7 mouse cellular contexts compared by ENCODE assay signal in the genomic region with DNA sequence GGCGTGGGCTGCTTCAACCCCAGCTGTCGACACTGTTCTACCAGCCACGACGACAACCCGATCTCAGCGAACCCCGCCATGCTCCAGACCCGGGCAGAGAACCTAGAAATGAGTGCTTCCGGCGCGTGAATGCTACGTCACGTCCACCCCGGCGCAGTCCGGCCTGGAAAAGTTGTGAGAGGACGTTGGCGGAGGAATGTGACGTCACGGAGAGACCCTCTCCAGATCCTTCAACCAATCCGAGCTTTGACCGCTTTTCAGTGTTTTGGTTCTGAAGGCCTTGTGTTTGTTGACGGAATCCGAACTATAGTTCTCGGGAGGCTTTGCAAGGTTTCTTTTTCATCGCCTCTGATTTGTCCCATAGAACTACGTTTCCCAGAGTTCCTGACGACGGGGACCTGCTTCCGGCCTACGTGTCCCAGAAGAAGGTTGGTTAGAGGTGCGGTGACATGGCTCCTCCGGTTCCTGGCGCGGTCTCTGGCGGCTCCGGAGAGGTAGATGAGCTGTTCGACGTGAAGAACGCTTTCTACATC. TPM values are rescaled to one million over a fixed set of nuclear protein-coding genes. Genes with fewer than 3 reads are reported as not detected.
A peak's percentile ranks its signal among the peaks of the same experiment; 100 is the strongest.
DNase-seq lines count a peak whose midpoint lies in the region; ATAC-seq lines count a peak whose summit lies in the region.

TSS of gene Ddx49 (minus strand) at position 132 of the 533 bp plus-strand sequence.
TSS of gene Cope (plus strand) at position 161 of the 533 bp plus-strand sequence.

- peak within 1 kb of the TSS; percentile 76 for H3K9ac ChIP-seq in embryonic facial prominence, embryonic 12.5 days
- peak within 1 kb of the TSS; percentile 68 for H3K9ac ChIP-seq in limb, embryonic 11.5 days (ENCODE audit: low read length)
- peak within 1 kb of the TSS; percentile 80 for H3K9ac ChIP-seq in midbrain, embryonic 14.5 days (replicated peaks; ENCODE audit: low read length)

- H3K4me2 ChIP-seq in embryonic facial prominence, embryonic 12.5 days (replicated peaks): peak within 1 kb of the TSS; percentile 94
- H3K4me2 ChIP-seq in limb, embryonic 11.5 days (ENCODE audit: low read depth, severe bottlenecking): peak within 1 kb of the TSS; percentile 91
- peak within 1 kb of the TSS; percentile 94 for H3K4me2 ChIP-seq in midbrain, embryonic 14.5 days (ENCODE audit: low read length)

- under 1% methylated on average over 40 of the region's 40 CpGs for whole genome bisulfite sequencing in embryonic facial prominence, embryonic 12.5 days
- under 1% methylated on average over 40 of the region's 40 CpGs for WGBS in limb, embryonic 11.5 days
- WGBS in midbrain, embryonic 14.5 days: under 1% methylated on average over 40 of the region's 40 CpGs

- peaks cover 15% of the 10 kb centered on the region for H3K4me1 ChIP-seq in embryonic facial prominence, embryonic 12.5 days
- H3K4me1 ChIP-seq in limb, embryonic 11.5 days (ENCODE audit: control insufficient read depth, insufficient read depth, low read length): peaks cover 15% of the 10 kb centered on the region
- peaks cover 19% of the 10 kb centered on the region for H3K4me1 ChIP-seq in midbrain, embryonic 14.5 days (ENCODE audit: control insufficient read depth, insufficient read depth, low read length)

- no peaks in the 10 kb centered on the region for H3K9me3 ChIP-seq in embryonic facial prominence, embryonic 12.5 days
- H3K9me3 ChIP-seq in limb, embryonic 11.5 days (ENCODE audit: control insufficient read depth, low read length): no peaks in the 10 kb centered on the region
- no peaks in the 10 kb centered on the region for H3K9me3 ChIP-seq in midbrain, embryonic 14.5 days (ENCODE audit: control insufficient read depth, low read length)

- H3K36me3 ChIP-seq in embryonic facial prominence, embryonic 12.5 days: peaks cover 50% of the 10 kb centered on the region
- peaks cover 22% of the 10 kb centered on the region for H3K36me3 ChIP-seq in limb, embryonic 11.5 days (ENCODE audit: control insufficient read depth, insufficient read depth, low read length)
- H3K36me3 ChIP-seq in midbrain, embryonic 14.5 days (ENCODE audit: control insufficient read depth, insufficient read depth, low read length): peaks cover 47% of the 10 kb centered on the region

- H3K27me3 ChIP-seq in embryonic facial prominence, embryonic 12.5 days: no peaks in the 10 kb centered on the region
- no peaks in the 10 kb centered on the region for H3K27me3 ChIP-seq in limb, embryonic 11.5 days (ENCODE audit: control insufficient read depth, insufficient read depth, low read length)
- H3K27me3 ChIP-seq in midbrain, embryonic 14.5 days (ENCODE audit: control insufficient read depth, insufficient read depth, low read length): no peaks in the 10 kb centered on the region

- DNase-seq in adrenal gland, postnatal 25 days: peak; percentile 93
- DNase-seq in heart, adult 11 months: peak; percentile 99
- peak; percentile 97 for DNase-seq in kidney, adult 18-20 months
- peak; percentile 98 for DNase-seq in limb, embryonic 11.5 days (ENCODE audit: low spot score)
- DNase-seq in midbrain, embryonic 14.5 days: peak; percentile 97
- DNase-seq in spleen, adult 18-20 months: peak; percentile 85 to 90

- H3K4me3 ChIP-seq in embryonic facial prominence, embryonic 12.5 days: peak within 1 kb of the TSS; percentile 79
- peak within 1 kb of the TSS; percentile 91 for H3K4me3 ChIP-seq in limb, embryonic 11.5 days (ENCODE audit: low read depth, low read length)
- peak within 1 kb of the TSS; percentile 85 for H3K4me3 ChIP-seq in midbrain, embryonic 14.5 days (replicated peaks; ENCODE audit: low read depth, low read length)

- peak; percentile 83 for ATAC-seq in embryonic facial prominence, embryonic 12.5 days (ENCODE audit: insufficient number of reproducible peaks, insufficient read depth, low FRiP score, low TSS enrichment)
- peak; percentile 84 for ATAC-seq in limb, embryonic 11.5 days (ENCODE audit: insufficient number of reproducible peaks, low FRiP score, low TSS enrichment, low read depth)
- ATAC-seq in midbrain, embryonic 14.5 days (ENCODE audit: low FRiP score, low TSS enrichment): peak; percentile 94

- H3K27ac ChIP-seq in embryonic facial prominence, embryonic 12.5 days: peak within 1 kb of the TSS; percentile 47
- no peak within 1 kb of the TSS for H3K27ac ChIP-seq in limb, embryonic 11.5 days (replicated peaks; ENCODE audit: low read depth, low read length)
- peak within 1 kb of the TSS; percentile 68 for H3K27ac ChIP-seq in midbrain, embryonic 14.5 days (replicated peaks; ENCODE audit: low read depth, low read length)

RNA-seq across cellular contexts. Expression of gene Ddx49, which starts in this region (rescaled TPM):
- total RNA-seq in adrenal gland, postnatal 25 days (2021): 50.1 and 64.7 TPM in 2 replicates
- 54.8 and 58.9 TPM in 2 replicates for polyA plus RNA-seq in embryonic facial prominence, embryonic 12.5 days (2016; fragmentation: Nextera tagmentation; extraction: Ambion mirVana)
- polyA plus RNA-seq in limb, embryonic 11.5 days (2014; fragmentation: Nextera tagmentation; extraction: Ambion mirVana): 55.8 and 62.1 TPM in 2 replicates
- polyA plus RNA-seq in midbrain, embryonic 14.5 days (2014; fragmentation: Nextera tagmentation; extraction: Ambion mirVana): 44.8 and 48.8 TPM in 2 replicates

RNA-seq across cellular contexts. Expression of gene Cope, which starts in this region (rescaled TPM):
- 184 and 238 TPM in 2 replicates for total RNA-seq in adrenal gland, postnatal 25 days (2021)
- polyA plus RNA-seq in embryonic facial prominence, embryonic 12.5 days (2016; fragmentation: Nextera tagmentation; extraction: Ambion mirVana): 267 and 295 TPM in 2 replicates
- 263 and 281 TPM in 2 replicates for polyA plus RNA-seq in limb, embryonic 11.5 days (2014; fragmentation: Nextera tagmentation; extraction: Ambion mirVana)
- polyA plus RNA-seq in midbrain, embryonic 14.5 days (2014; fragmentation: Nextera tagmentation; extraction: Ambion mirVana): 274 and 309 TPM in 2 replicates
